Mouse (Mus musculus) T-cell, adult 2 months (primary cell): ENCODE measurements around the gene Ssbp3.

Experiments used
- DNase-seq: peaks from one replicate; pipeline ENCODE4 v3.0.0; 2022; ENCODE audit warnings: low spot score

The Ssbp3 gene

DNA sequence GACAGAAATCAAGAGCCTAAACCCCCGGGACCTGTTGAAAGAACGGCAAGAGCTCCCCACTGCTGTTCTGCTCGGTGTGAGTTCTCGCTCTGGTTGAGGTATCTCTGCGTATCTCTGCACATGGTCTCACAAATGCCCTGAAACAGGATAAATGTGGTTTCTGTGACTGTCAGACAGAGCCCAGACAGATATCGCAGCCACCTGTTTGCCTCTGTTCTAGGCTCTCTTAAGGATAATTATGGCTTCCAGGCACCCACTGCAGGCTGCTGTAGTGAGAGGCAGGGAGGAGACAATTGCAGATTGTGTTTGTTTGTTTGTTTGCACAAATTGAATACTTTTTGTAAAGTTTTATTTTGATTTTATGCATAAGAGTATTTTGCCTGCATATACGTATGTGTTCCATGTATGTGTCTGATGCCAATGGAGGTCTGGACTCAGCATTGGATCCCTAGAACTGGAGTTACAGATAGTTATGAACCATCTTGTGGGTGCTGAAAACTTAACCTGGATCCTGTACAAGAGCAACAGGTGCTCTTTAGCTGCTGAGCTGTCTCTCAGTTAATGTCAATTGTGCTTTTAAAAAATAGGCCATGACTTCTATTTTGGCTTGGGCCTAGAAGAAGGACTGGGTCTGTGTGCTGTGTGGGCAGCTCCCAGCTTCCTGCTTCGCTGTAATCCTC is 101.0 kb downstream of the Ssbp3 start:
- DNase-seq: no peak

DNA sequence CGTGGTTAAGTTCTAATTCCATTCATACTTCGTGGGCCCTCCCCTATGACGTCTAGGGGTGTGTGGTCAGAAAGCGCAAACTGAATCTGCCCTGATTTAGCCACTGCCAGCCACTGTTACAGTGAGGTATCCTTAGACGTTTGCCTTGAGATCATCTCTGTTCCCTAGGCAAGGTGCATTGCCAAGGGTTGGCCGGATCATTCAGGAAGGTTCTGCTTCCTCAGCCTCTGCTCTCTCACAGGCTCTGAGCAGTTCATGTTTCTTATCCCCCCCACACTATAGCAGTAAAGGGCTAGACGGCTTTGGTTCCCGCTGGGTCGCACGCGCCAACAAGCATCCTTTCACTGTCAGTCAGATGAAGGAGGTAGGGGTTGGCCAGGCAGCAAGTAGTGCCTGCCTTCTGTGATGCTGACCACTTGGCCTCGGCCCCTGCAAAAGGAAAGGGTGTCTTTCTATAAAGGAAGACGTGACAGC is 101.5 kb downstream of the Ssbp3 start:
- no peak for DNase-seq

DNA sequence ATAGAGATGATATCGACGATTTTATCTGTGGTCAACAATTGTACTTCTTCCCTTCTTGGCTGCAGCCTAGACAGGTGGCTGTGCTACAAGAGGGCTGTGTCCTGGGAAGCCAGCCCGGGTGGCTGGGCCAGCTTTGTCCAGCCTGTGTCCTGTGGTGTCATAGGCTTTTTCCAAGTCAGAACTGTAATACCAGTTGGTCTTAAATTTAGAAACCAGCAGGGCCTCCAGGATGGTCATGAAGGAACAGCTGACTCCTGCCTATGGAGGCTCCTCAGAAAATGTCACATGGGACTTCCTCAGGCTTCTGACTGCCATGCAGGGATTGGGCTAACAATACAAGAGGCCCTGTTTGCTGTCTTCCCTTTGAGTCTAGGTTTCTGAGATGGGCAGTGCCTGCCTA is 102.1 kb downstream of the Ssbp3 start:
- DNase-seq: no peak

DNA sequence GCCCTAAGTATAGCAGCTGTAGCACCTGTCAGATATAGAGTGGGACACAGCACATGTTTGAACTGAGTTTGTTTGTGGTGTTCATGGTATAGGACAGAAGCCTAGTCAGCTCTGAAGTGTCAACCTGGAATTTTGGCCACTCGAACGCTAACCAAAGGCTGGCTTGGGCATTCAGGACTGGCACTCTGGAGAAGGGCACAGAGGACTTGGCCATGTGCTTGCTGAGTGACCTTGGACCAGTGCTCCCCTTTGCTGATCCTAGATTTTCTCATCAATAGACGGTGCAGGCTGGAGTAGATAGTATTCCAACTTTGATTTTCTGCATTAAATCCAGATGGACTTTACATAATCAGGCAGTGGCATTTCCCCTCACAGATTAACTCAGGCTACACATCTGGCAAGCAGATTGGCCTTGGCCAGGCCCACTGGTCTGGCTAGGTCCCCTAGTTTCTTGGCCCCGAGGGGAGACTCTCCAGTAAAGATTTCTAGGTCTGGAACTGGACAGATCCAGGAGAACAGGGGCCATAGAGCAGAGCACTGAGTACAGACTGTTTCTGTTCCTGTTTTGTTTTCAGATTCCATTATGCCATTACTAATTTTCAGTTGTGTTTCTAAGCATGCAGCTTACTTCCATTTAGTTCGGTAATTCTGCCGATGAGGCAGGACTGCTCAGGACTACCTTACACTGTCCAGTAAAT is 102.8 kb downstream of the Ssbp3 start:
- DNase-seq: no peak

DNA sequence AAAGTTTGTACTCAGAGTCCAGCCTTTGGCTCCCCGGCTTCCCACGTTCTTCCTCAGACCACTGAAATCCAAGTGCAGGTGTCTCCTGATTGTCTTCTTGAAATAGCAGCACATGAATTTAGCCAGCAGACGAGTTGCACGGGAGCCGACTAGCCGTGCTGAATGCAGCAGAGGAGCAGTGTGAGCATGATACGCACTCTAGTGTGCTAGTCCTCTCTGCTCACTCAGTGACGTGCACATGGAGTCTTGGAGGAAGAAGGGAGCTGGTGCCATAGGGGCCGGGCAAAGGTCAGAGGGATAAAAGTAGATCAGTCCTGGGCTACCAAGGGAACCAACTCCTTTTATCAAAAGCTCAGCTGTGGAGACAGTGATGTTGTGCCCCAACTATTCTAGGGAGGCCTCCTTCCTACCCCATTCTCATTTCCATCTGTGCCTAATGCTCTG is 103.3 kb downstream of the Ssbp3 start:
- no peak for DNase-seq

DNA sequence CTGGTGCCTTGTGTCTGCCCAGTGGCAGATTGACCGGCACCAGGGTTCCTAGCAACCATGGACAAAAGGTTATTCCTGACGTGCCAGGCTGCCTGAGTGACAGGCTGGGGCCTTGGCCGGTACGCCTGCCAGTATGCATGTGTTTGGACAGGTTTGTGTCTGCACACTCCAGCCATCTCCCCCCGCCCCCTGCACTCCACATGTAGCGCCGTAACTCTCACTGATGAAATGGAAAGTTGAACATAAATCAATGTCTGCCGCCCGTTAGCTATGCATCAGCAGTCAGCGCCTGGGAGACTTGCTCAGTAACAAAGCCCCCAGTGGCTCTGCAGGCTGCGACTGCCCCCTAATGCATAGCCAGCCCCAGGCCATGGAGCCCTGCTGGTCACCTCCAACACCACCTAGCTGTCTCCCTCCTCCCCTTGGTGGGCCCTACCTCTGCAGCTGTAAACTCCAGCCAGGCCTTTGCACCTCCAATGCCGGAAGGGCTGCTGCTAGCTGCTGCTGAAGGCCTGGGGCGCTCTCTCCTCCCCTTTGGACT is 105.5 kb downstream of the Ssbp3 start:
- no peak for DNase-seq

DNA sequence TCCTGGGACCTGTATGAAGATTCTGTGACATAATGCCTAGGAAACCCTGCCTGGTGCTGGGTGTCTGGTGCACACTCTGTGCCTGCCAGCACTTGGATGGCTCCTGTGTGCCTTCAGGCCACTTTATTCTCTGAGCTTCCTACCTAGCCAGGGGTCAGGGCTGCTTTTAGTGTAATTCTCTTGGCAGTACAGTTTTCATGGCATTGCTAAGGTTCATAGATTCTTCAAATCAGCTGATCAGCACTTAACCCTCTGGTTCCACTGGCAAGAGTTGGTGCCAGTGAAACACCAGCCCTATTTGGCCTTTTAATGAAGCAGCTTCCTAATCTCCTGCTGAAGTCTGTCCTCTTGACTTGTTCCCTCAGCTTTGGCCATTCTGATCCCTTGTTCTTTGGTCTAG is 106.8 kb downstream of the Ssbp3 start:
- no peak for DNase-seq

DNA sequence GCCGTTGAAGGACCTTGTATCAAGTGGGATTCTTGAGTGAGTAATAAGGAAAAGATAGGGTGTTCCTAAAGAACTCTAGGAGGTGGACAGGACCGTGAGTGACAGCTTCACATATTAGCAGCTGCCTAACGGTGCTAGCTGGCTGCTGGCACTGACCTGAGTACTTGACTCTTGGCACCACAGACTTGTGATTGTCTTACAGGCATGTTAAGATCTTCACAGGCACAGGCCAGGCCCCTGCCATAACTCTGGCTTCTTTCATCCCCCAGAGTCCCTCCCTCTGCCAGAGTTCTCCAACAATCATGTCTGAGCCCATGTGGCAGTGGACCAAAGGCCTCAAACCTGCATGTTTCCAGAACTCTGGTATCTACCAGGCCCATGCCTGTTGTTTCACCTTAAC is 108.0 kb downstream of the Ssbp3 start:
- no peak for DNase-seq

DNA sequence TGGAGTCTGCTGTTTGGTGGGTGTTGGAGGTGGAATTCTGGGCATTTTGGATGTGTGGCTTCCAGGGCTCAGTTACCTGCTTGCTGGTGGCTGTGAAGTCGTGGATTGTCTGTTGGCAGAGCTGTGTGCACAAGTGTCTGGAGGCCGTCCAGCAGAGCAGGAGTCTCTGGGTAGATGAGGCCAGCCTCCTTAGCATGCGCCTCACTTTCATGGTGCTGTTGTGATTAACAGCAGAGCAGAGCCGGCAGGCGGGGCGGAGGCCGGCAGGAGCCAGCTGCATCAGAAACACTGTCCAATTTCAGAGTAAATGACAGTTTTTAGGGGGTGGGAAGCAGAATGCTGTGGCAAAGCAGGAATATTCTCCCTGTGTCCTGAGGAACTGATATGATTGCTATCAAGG is 108.5 kb downstream of the Ssbp3 start:
- no peak for DNase-seq

DNA sequence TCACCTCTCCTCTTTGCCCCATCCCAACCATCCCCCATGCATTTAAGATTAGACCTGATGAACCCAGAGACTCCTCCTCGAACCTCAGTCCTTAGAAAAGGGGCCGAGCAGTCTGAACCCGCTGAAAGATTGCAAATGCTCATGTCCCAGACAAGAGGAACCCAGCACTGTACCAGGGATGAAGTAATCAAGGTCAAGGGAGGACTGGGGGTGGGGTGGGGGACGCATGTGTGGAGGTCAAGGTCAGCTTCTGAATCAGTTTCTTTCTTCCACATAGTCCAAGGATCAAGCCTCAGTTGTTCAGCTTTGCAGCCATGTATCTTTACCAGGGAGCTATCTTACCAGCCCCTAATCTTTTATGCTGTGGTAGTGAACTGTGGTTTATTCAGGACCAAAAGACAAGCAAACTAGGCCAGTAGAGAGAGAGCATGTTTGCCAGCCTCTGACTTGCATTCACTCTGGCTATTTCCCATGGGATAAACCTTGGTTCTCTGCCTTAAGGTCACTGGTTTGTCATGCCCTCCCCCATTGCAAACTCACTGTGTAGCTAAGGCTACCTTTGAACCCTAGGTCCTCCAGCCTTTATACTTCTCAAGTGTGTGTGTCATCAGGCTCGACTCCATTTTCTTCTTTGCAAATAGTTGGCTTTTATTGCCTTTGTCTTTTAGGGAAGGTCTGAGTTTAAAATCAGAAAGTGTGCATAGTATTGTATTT is 109.9 kb downstream of the Ssbp3 start:
- no peak for DNase-seq

DNA sequence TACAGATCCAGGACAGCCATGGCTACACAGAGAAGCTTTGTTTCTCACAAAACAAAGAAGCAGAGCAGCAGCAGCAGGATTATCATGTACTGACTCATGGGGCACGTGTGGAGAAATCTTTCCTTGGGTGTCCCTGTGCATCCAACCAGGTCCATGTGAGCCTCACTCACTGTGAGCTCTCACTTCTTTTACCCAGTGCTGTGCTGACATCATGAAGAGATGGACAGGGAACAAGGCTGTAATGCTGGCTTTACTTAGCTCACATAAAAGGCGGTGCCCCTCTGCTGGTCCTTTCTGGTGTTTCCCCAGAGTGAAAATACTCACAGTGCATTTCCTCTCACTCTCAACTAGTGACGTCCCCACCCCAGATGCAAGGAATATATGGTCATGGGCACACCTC is 111.0 kb downstream of the Ssbp3 start:
- no peak for DNase-seq

DNA sequence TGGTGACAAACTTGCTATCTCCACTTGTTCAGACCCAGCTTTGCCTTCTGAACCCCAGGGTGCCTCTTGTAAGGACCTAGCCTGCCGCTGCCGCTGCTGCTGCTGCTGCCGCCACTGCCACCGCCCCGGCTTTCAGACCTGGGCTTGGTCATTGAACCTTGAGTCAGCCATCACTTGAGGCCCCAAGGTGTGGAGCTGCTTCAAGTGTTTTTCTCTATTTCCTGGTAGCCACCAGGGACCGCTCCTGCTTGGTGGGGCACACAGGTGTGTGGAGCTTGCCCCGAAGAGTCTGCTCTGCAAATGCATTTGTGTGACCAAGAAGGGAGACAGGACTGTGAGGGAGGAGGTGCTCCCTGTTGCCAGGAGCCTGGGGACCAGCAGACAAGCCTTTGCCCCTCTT is 114.4 kb downstream of the Ssbp3 start:
- no peak for DNase-seq

DNA sequence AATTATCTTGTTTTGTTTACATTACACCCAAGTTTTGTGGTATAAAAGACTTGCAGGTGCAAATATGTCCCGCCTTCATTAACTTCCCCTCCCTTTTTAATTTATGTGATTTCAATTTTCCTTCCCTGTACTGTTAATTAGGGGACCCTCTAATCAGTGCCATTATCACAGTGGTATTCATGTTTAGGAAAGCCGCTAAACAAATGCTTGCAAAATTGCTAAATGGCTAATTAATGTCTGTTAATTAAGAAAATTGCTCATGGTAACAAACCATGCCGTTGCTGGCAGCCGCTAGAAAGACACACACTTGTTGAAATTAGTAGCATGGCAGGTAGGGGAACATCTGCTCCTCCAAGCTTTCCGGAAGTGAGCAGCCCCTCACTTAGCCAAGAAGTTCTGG is 114.9 kb downstream of the Ssbp3 start:
- DNase-seq: no peak

DNA sequence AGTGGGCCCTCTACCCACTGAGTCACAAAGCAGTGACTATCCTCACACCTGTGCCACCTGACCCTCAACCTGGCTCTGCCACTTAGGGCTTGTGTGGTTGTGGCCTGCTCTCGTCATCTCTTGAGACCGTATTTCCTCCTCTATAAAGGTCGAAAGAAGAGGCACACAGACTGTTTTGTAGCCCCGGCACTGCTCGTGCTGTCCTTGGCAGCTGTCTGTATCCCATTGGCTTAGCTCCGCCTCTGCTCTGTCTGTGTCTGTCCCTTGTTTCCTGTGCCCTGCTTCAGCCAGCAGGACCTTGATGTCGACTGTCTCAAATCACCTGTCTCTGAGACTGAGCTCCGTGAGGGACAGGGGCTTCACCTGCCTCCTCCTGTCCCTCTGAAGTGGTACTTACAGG is 116.0 kb downstream of the Ssbp3 start:
- no peak for DNase-seq

DNA sequence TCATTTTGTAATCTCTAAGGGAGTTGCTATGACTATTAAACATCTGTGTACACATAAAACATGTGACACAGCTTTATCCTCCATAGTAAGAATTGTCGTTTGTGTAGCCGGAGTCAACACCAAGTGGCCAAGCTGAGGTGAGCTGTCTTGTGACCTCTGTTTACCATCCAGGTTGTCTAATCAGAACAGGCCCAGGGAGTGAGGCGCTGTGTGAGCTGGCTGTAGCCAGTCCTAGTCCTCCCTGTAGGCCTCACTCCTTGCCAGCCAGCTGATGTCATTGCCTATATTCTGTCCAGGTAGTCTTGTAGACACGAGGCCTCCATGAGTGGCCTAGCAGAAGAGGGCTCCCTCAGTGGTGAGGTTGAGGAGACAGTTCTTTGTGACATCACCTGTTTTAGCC is 125.2 kb downstream of the Ssbp3 start:
- no peak for DNase-seq

DNA sequence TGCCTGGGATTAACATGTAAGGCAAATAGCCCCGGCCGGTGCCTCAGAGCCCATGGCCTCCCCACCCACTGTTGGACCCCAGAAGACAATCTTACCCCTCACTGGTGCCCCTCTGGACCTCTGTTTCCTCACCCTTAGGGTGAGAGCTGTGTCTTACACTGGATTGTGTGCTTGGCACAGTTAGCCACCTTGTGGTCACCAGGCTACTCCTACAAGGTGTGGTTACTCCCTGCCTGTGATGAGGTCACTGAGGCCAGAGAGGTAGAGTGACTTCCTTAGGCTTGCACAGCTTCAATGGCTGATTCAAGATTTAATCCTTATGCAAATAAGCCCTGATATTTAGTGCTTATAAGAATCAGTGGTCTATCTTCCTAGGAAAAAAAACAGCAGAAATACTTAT is 126.5 kb downstream of the Ssbp3 start:
- DNase-seq: no peak

DNA sequence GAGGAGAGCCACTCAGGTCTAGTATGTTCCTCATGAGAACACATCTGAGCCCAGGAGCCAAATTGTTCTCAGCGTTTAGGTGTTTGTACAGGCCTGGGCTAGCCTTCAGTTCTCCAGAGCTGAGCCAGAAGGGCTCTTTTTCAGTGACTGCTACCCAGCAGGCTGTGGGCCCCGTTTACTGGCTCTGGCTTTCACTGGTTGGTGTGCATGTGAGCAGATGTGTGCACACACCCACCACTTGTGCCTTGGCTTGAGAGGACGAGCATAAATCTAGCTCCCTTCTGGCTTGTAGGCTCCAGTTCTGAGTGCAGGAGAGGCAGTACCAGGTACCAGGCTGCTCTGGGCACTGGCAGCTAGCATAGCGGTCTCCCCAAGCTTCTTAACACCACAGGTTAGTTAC is 127.8 kb downstream of the Ssbp3 start:
- no peak for DNase-seq

DNA sequence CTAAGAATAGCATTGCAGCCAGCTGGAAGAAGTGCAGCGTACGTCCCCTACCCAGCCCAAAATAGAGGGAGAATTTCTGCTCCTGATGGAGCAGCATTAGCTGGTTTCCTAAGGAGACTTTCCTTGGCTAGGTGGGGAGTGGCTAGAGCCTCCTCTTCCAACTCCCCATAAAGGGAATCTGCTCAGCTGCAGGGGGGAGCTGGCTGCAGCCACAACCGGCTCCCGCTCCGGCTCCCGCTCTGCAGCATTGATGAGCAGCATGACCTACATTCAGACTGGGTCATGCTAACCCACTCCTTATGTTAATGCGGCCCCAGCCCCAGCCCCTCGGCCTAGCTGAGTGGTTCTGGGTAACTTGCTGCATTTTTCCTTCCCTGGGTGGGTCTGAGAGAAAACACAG is 128.8 kb downstream of the Ssbp3 start:
- no peak for DNase-seq

DNA sequence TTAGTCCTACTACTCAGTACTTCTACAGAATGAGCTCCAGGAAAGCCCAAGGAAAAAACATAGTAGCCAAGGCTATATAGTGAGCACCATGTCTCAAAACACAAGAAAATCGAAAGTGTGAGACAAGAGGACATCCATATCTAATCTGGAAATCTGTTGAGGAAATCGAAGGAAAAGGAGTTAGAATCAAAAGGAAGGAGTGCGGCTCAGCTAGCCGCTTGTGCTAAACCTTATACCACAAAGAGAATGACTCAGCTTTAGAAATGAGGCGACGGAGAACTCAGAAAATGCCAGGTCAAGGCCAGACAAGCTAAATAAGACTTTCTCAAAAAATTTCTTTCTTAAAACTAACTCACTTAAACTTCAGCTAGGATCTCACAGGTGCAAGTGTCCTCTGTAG is 131.8 kb downstream of the Ssbp3 start:
- no peak for DNase-seq

DNA sequence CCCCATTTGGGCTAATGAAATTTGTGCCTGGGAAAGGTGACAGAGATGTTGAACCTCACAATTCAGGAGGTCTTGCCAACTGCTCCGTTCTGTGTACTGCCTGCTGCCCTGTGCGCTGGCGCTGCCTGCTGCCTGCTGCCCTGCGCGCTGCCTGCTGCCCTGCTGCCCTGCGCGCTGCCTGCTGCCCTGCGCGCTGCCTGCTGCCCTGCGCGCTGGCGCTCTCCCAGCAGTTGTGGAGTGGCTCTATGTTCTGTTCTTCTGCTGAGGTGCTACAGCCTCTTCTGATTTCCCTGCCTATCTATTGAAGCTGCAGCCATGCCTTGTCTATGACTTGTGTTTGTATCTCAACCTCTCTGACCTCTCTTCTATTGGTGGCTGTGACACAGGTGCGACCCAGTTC is 134.7 kb downstream of the Ssbp3 start:
- no peak for DNase-seq

DNA sequence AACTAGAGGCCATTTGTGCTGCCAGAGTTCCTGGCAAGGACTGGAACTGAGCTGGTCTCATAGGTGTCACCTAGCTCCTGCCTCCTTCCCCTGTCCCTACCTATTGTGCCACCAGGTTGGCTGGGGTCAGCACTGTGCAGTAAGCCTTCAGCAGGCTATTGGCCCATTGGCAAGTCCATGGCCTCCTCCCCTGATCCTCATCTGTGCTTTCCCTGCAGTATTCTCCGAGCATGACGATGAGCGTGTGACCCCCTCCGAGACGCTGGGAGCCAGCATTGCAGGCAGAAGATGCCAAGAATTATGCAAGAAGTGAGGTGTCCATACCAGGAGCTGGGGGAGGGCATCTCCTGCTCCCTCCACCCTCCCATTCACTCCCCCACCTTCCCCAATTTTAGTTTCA is 137.3 kb downstream of the Ssbp3 start:
- DNase-seq: no peak

DNA sequence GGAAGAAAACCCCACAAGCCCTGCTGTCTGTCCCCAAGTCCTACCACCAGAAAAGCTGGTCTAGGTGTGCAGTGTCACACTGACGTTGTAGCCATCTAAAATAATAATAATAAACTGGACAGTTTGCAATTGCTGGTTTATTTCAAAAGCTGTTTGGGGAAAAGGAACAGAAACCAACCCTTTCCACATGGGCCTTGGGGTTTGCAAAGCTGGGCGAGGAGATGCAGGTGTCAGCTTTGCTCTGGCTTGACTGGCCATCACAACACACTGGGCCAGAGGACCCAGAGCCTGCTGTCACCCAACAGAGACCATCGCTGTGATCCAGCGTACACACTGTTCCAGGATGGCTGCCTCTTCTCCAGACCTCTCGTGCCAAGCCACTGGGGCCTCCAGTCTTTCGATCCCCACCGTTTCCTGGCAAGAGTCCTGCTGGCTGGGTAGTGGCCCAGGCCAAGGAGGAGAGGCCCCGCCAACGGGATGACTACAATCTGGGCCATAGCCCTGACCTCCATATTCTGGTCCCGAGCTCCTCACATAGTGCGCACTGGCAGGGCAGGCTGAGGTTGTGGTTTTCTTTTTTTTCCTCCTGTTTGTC is 138.2 kb downstream of the Ssbp3 start:
- no peak for DNase-seq

DNA sequence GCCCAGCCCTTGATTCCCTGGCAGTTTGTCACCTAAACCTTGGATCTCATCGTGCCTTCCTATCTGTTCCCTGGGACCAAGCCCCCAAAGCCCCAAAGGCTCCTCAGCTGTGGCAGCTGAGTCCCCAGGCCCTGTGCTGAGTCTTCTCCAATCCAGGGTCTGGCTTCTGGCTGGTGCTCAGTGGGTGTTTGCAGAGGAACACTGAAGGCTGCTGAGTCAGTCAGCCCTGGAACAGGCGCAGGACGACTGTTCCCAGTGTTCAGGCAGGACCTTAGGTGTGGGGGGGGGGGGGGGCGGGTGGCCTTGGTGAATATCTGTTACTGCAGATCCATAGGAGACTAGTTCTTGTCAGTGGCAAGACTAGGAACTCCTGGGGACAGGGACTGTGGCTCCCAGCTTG is 141.4 kb downstream of the Ssbp3 start:
- no peak for DNase-seq
